Mouse (Mus musculus) limb, embryonic 11.5 days (tissue): Measurements from ENCODE around the gene Pknox2. TPM values are rescaled to one million over a fixed set of nuclear protein-coding genes. Genes with fewer than 3 reads are reported as not detected.
A peak's percentile ranks its signal among the peaks of the same experiment; 100 is the strongest.

ENCODE experiments used
- ATAC-seq: fragments of 200-750 bp; cut with Nextera tagmentation; 2 replicates; pipeline ENCODE4 v1.8.0; 2017; ENCODE audit warnings: low read depth; ENCODE audit not compliant: insufficient number of reproducible peaks, low FRiP score, low TSS enrichment
- DNase-seq: peaks from one replicate; pipeline ENCODE4 v3.0.0-alpha.2; 2015; ENCODE audit warnings: low spot score
- H3K27ac ChIP-seq: fragments of 300-500 bp; sonication (generic); replicated peaks from 2 replicates; pipeline ENCODE4 v1.5.1; 2014; ENCODE audit warnings: low read depth, mild to moderate bottlenecking, low read length
- H3K27me3 ChIP-seq: fragments of 300-500 bp; sonication (generic); 2 replicates; pipeline ENCODE4 v1.6.1; 2014; ENCODE audit warnings: mild to moderate bottlenecking, low read length, mixed read lengths; ENCODE audit not compliant: control insufficient read depth, insufficient read depth
- H3K36me3 ChIP-seq: fragments of 300-500 bp; sonication (generic); 2 replicates; pipeline ENCODE4 v1.6.1; 2014; ENCODE audit warnings: mild to moderate bottlenecking, low read length, moderate library complexity, mixed read lengths; ENCODE audit not compliant: control insufficient read depth, insufficient read depth
- H3K4me1 ChIP-seq: fragments of 300-500 bp; sonication (generic); 2 replicates; pipeline ENCODE4 v1.6.1; 2014; ENCODE audit warnings: low read length, mixed read lengths; ENCODE audit not compliant: control insufficient read depth, insufficient read depth
- H3K4me2 ChIP-seq: fragments of 300-500 bp; sonication (generic); 2 replicates; pipeline ENCODE4 v1.6.1; 2014; ENCODE audit warnings: low read depth, mild to moderate bottlenecking, moderate library complexity; ENCODE audit not compliant: severe bottlenecking
- H3K4me3 ChIP-seq: fragments of 300-500 bp; sonication (generic); 2 replicates; pipeline ENCODE4 v1.5.1; 2014; ENCODE audit warnings: low read depth, low read length
- H3K9ac ChIP-seq: fragments of 300-500 bp; sonication (generic); 2 replicates; pipeline ENCODE4 v1.6.1; 2014; ENCODE audit warnings: mild to moderate bottlenecking, low read length
- H3K9me3 ChIP-seq: fragments of 300-500 bp; sonication (generic); 2 replicates; pipeline ENCODE4 v1.6.1; 2016; ENCODE audit warnings: low read length; ENCODE audit not compliant: control insufficient read depth
- WGBS: fragments of 180-500 bp; shearing (Covaris S2); extraction: QIAGEN DNeasy Blood & Tissue Kit; methylation state at CpG from one replicate; pipeline ENCODE4 v1.1.7; 2014; 5-methylcytosine and 5-hydroxymethylcytosine counted together
- polyA plus RNA-seq: library from polyadenylated mRNA; unstranded; fragments of >200 nt; fragmentation: Nextera tagmentation; extraction: Ambion mirVana; gene quantifications from 2 replicates; pipeline ENCODE4 v1.2.1, GENCODE M21; 2014

Gene Pknox2
- polyA plus RNA-seq: 11.3 and 12.4 TPM in 2 replicates

- Histone ChIP-seq H3K4me1 (peaks cover 25% of the 10 kb centered on the region), H3K27ac (peak within 1 kb of the TSS; percentile 89), H3K36me3 (no peaks in the 10 kb centered on the region), H3K27me3 (peaks cover 25% of the 10 kb centered on the region), H3K4me3 (peak within 1 kb of the TSS; percentile 67), H3K4me2 (peak within 1 kb of the TSS; percentile 94), H3K9me3 (no peaks in the 10 kb centered on the region), H3K9ac (peak within 1 kb of the TSS; percentile 83)
- DNase-seq (peak; percentile 88), ATAC-seq (peak; percentile 60)
- 1% methylated on average over 7 of the region's 13 CpGs for WGBS
Observed at GRCm38 (mm10) chr9:37147359-37147685, at the start of gene Pknox2. Pknox2 (minus strand) TSS chr9:37147407.

DNA sequence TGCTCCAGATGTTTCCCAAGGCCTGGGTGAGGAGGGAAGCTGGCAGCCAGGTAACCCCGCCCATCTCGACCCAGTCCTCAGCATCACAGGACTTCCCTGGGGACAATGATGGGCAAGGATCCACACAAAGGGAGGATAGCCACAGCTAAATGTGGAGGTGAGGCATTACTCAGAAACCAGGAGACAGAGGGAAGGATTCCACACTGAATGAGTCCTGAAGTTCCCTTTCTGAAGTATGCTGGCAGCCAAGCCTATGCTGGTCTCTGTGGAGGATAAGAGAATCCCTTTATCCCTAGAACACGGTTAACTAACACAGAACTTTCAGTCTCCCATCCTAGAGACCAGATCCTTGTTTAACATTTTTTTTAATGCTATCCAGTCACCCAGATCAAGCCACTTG, 40.8 kb upstream of the Pknox2 start:
- Histone ChIP-seq H3K4me3 (no peak overlapping the region), H3K4me2 (no peak overlapping the region), H3K36me3 (no peaks in the 10 kb centered on the region), H3K9me3 (no peaks in the 10 kb centered on the region), H3K4me1 (no peaks in the 10 kb centered on the region), H3K27me3 (no peaks in the 10 kb centered on the region), H3K9ac (no peak overlapping the region), H3K27ac (no peak overlapping the region)
- DNase-seq (no peak), ATAC-seq (no peak)
- 85% methylated on average over 3 of the region's 3 CpGs for WGBS

GRCm38 (mm10) chr9:37187407-37187806, 40.2 kb upstream of the Pknox2 start:
- Histone ChIP-seq H3K9me3 (no peaks in the 10 kb centered on the region), H3K4me2 (no peak overlapping the region), H3K9ac (no peak overlapping the region), H3K4me1 (no peaks in the 10 kb centered on the region), H3K27me3 (no peaks in the 10 kb centered on the region), H3K36me3 (no peaks in the 10 kb centered on the region), H3K27ac (no peak overlapping the region), H3K4me3 (no peak overlapping the region)
- DNase-seq: no peak
- 89% methylated on average over 5 of the region's 5 CpGs for WGBS
- no peak for ATAC-seq

DNA sequence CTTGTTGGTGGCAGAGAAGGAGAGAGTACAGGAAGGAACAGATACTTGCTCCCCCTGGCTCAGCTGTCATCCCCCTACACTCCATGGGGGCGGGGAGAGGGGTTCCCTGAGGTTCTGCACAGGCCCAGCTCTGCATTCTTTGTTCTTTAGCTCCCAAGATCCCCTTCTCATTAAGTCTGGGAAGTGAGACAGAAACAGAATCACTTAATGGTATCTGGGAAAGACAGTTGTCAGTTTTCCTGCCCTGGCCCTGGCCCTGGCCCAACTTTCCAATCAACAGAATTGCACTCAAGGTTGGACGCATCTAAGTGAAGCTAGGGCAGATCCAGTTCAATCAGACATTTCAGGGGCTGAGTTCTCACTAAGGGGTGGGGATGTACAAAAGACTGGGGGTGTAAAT, 36.0 kb upstream of the Pknox2 start:
- no peak overlapping the region for H3K9ac ChIP-seq
- DNase-seq (no peak), ATAC-seq (no peak)
- WGBS: 78% methylated on average over 2 of the region's 2 CpGs
- no peaks in the 10 kb centered on the region for H3K36me3 ChIP-seq
- H3K9me3 ChIP-seq: no peaks in the 10 kb centered on the region
- H3K4me2 ChIP-seq: no peak overlapping the region
- H3K4me1 ChIP-seq: 0 out of 2 replicates have a peak, but pooled peaks cover 3% of the 10 kb centered on the region
- H3K27me3 ChIP-seq: no peaks in the 10 kb centered on the region
- no peak overlapping the region for H3K27ac ChIP-seq
- no peak overlapping the region for H3K4me3 ChIP-seq

DNA sequence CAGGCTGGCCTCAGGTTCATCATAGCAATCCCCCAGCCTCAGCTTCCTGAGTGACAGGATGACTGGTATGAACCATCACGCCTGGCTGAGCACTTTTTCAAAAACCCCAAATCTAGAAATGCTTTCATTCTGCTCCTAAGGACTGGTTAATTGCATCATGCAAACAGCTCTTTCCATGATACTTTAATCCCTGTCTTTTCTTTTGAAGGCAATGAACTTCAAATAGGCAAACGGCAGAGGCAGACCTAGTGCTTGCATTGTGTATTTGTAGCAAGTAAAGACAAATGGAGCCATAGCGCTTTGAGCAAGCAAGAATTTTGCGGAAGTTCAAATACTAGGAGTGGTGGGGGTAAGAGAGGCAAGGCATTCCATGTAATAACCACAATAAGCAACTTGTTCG, 34.4 kb upstream of the Pknox2 start:
- H3K4me1 ChIP-seq: peaks cover 3% of the 10 kb centered on the region; the same call in 1 of the 2 replicates
- ATAC-seq (no peak), DNase-seq (no peak)
- no peak overlapping the region for H3K4me3 ChIP-seq
- WGBS: 80% methylated on average over 5 of the region's 5 CpGs
- H3K27me3 ChIP-seq: no peaks in the 10 kb centered on the region; the same call in 1 of the 2 replicates
- H3K27ac ChIP-seq: no peak overlapping the region
- H3K9me3 ChIP-seq: no peaks in the 10 kb centered on the region
- no peak overlapping the region for H3K9ac ChIP-seq
- H3K4me2 ChIP-seq: no peak overlapping the region
- H3K36me3 ChIP-seq: no peaks in the 10 kb centered on the region

DNA sequence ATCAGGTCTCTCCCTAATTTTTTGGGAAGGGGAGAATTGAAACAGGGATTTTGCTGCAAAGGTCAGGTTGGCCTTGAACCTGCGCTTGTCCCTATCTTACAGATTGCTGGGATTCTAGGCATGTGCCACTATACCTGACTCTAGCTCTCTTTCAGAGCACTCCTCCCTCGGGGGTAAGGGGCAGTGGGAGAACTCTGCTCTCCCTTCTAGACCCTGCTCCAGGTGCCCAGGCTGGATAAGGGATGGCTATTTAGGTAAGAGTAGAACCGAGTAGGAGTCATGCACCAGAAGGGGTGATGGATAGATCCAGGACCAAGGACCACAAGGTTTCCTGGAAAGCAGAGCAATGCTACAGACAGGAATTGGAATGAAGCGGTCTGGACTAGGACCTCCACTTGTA, 32.4 kb upstream of the Pknox2 start:
- Histone ChIP-seq H3K4me2 (no peak overlapping the region), H3K36me3 (no peaks in the 10 kb centered on the region), H3K9ac (no peak overlapping the region), H3K4me3 (no peak overlapping the region), H3K9me3 (no peaks in the 10 kb centered on the region), H3K27me3 (peaks cover 2% of the 10 kb centered on the region; the same call in 1 of the 2 replicates), H3K4me1 (peaks cover 6% of the 10 kb centered on the region; the same call in 1 of the 2 replicates), H3K27ac (no peak overlapping the region)
- ATAC-seq (no peak), DNase-seq (no peak)
- 91% methylated on average over 4 of the region's 4 CpGs for WGBS

- Histone ChIP-seq H3K4me2 (no peak overlapping the region), H3K36me3 (no peaks in the 10 kb centered on the region), H3K9me3 (no peaks in the 10 kb centered on the region), H3K9ac (no peak overlapping the region), H3K4me3 (no peak overlapping the region), H3K4me1 (peaks cover 10% of the 10 kb centered on the region; the same call in 1 of the 2 replicates), H3K27me3 (peaks cover 2% of the 10 kb centered on the region; the same call in 1 of the 2 replicates), H3K27ac (no peak overlapping the region)
- no peak for ATAC-seq
- 33% methylated on average over 4 of the region's 4 CpGs for WGBS
- no peak for DNase-seq
Observed at GRCm38 (mm10) chr9:37178911-37179310, 31.7 kb upstream of the Pknox2 start.

DNA sequence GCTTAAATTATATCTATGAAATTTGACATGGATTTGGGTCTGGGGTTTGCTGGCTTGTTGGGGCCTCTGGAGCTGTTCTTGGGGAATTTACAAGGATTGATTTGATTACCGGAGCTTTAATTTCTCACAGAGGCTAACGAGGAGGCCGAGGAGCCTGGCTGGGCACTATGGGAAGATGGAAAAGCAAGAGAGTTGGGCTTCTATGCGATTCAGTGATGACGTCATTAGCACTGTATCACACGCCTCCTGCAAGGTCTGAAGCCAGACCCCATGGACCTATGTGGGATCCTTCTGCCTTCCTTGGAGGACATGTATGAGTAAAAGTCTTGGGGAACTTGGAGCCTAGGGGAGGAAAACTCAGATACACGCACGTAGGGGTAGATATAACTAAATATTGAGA, 30.3 kb upstream of the Pknox2 start:
- Histone ChIP-seq H3K4me2 (no peak overlapping the region), H3K4me1 (peaks cover 16% of the 10 kb centered on the region), H3K36me3 (no peaks in the 10 kb centered on the region), H3K9me3 (no peaks in the 10 kb centered on the region), H3K4me3 (no peak overlapping the region), H3K27me3 (peaks cover 2% of the 10 kb centered on the region; the same call in 1 of the 2 replicates), H3K9ac (no peak overlapping the region), H3K27ac (no peak overlapping the region)
- no peak for DNase-seq
- ATAC-seq: no peak
- WGBS: 39% methylated on average over 8 of the region's 8 CpGs

GRCm38 (mm10) chr9:37177107-37177506, 29.9 kb upstream of the Pknox2 start:
- ATAC-seq (no peak), DNase-seq (peak; percentile 74)
- Histone ChIP-seq H3K4me2 (no peak overlapping the region), H3K4me1 (peaks cover 16% of the 10 kb centered on the region), H3K9ac (no peak overlapping the region), H3K9me3 (no peaks in the 10 kb centered on the region), H3K36me3 (no peaks in the 10 kb centered on the region), H3K4me3 (no peak overlapping the region), H3K27me3 (peaks cover 2% of the 10 kb centered on the region; the same call in 1 of the 2 replicates), H3K27ac (no peak overlapping the region)
- 4% methylated on average over 5 of the region's 5 CpGs for WGBS
